Mouse (Mus musculus): ENCODE results near the gene Gde1.

- TF ChIP-seq CTCF (IDR thresholded peaks at IDR 0.05): no peak
- TF ChIP-seq EP300 (IDR thresholded peaks at IDR 0.05): peak; percentile 79
Measured at GRCm38 (mm10) chr7:118704001-118704850, 1.4 kb downstream of the Gde1 start.

Data from lung, postnatal 0 days (tissue).